Mouse (Mus musculus) liver, postnatal 0 days (tissue): Measurements from ENCODE around the gene Cemip.

Source experiments
- CTCF ChIP-seq: sonication (generic); IDR thresholded peaks from 2 replicates; pipeline ENCODE4 v1.5.1; 2016; ENCODE audit warnings: antibody characterized with exemption, low read depth
- EP300 ChIP-seq: IDR thresholded peaks from 2 replicates; pipeline ENCODE4 v1.6.1; 2016; ENCODE audit warnings: antibody characterized with exemption, low read depth, mild to moderate bottlenecking

GRCm38 (mm10) chr7:83901425-83901824, 184.9 kb downstream of the Cemip start:
- TF ChIP-seq CTCF (no peak), EP300 (no peak)
